Mouse (Mus musculus) forebrain, postnatal 0 days (tissue): ENCODE data around the gene Fam189a1. TPM values are rescaled to one million over a fixed set of nuclear protein-coding genes. Genes with fewer than 3 reads are reported as not detected.
A peak's percentile ranks its signal among the peaks of the same experiment; 100 is the strongest.

Source experiments
- ATAC-seq: fragments of 200-750 bp; cut with Nextera tagmentation; 2 replicates; pipeline ENCODE4 v1.8.0; 2017; ENCODE audit warnings: mild to moderate bottlenecking, moderate library complexity
- DNase-seq: peaks from one replicate; pipeline ENCODE4 v3.0.0-alpha.2; 2015
- H3K27ac ChIP-seq: fragments of 300-500 bp; sonication (generic); 2 replicates; pipeline ENCODE4 v1.5.1; 2014; ENCODE audit warnings: low read depth, mild to moderate bottlenecking, antibody characterized with exemption, low read length, moderate library complexity, mixed read lengths
- H3K27me3 ChIP-seq: fragments of 300-500 bp; sonication (generic); 2 replicates; pipeline ENCODE4 v1.6.1; 2014; ENCODE audit warnings: mild to moderate bottlenecking, low read length, mixed read lengths; ENCODE audit not compliant: insufficient read depth
- H3K36me3 ChIP-seq: fragments of 300-500 bp; sonication (generic); 2 replicates; pipeline ENCODE4 v1.6.1; 2014; ENCODE audit warnings: mild to moderate bottlenecking, moderate library complexity; ENCODE audit not compliant: insufficient read depth
- H3K4me1 ChIP-seq: fragments of 300-500 bp; sonication (generic); 2 replicates; pipeline ENCODE4 v1.6.1; 2014; ENCODE audit warnings: antibody characterized with exemption; ENCODE audit not compliant: insufficient read depth
- H3K4me2 ChIP-seq: fragments of 300-500 bp; sonication (generic); 2 replicates; pipeline ENCODE4 v1.6.1; 2014; ENCODE audit warnings: low read depth, mild to moderate bottlenecking, moderate library complexity
- H3K4me3 ChIP-seq: fragments of 300-500 bp; sonication (generic); 2 replicates; pipeline ENCODE4 v1.5.1; 2014; ENCODE audit warnings: low read depth, low read length, mixed read lengths
- H3K9ac ChIP-seq: fragments of 300-500 bp; sonication (generic); 2 replicates; pipeline ENCODE4 v1.6.1; 2014; ENCODE audit warnings: mild to moderate bottlenecking
- H3K9me3 ChIP-seq: fragments of 300-500 bp; sonication (generic); 2 replicates; pipeline ENCODE4 v1.6.1; 2016; ENCODE audit warnings: low read length
- CTCF ChIP-seq: sonication (generic); IDR thresholded peaks from 2 replicates; pipeline ENCODE4 v1.5.1; 2016; ENCODE audit warnings: antibody characterized with exemption, control low read depth, low read depth
- WGBS: fragments of 180-500 bp; shearing (Covaris S2); extraction: QIAGEN DNeasy Blood & Tissue Kit; methylation state at CpG from one replicate; pipeline ENCODE4 v1.1.7; 2014; 5-methylcytosine and 5-hydroxymethylcytosine counted together
- polyA plus RNA-seq: library from polyadenylated mRNA; unstranded; fragments of >200 nt; fragmentation: Nextera tagmentation; extraction: Ambion mirVana; gene quantifications from 2 replicates; pipeline ENCODE4 v1.2.1, GENCODE M21; 2015
- total RNA-seq: library from RNA; depleted of rRNA; stranded (reverse); fragments of >200 nt; gene quantifications from 2 replicates; pipeline ENCODE4 v1.2.3, GENCODE M21; 2014

The Fam189a1 gene
- total and polyA plus RNA-seq, 2 experiments from 2014 or later = 15.2 to 20.8 TPM

DNA sequence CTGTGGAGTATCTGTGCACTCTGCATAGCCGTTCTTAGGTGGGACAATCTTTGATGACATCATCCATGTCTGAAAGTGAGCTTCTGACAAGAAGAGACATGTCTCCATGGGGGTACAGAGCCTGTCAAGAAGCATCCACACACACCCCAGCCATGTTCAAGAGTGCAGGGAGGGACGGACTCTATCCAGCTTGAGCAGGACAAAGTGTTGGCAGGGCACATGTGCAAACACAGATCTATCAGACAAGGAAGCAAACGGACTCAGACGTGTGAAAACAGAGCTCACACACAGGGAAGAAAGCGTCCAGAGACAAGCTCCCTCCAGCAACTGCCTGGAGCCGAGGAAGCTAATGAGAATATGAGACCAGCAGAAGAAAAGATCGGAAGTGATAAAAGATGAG is 239.7 kb downstream of the Fam189a1 start:
- H3K9ac ChIP-seq = no peak overlapping the region
- ATAC-seq = peak; percentile 69
- TF ChIP-seq CTCF = no peak
- no peaks in the 10 kb centered on the region for H3K9me3 ChIP-seq
- H3K4me1 ChIP-seq = no peaks in the 10 kb centered on the region; the same call in 1 of the 2 replicates
- H3K27ac ChIP-seq = no peak overlapping the region
- no peaks in the 10 kb centered on the region for H3K27me3 ChIP-seq
- no peaks in the 10 kb centered on the region for H3K36me3 ChIP-seq
- H3K4me3 ChIP-seq = no peak overlapping the region
- no peak overlapping the region for H3K4me2 ChIP-seq
- WGBS = 36% methylated on average over 7 of the region's 7 CpGs
- DNase-seq = peak; percentile 26

DNA sequence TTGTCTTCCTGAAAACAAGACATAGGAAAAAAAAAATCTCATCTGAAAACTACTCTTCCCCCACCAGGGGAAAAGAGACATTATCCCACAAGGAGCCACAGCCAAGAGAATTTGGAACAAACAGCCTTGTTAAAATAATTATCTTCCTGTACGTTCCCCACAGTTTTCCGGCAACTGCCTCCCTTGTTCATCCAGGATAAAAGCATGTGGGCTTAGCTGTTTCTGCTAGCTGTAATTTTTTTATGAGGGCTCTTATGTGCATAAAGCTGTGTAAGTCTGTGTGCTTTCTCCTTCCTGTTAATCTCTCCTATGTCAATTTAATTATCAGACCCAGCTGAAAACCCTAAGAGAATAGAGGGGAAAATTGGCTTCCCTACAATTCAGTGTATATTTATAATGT is 241.2 kb downstream of the Fam189a1 start:
- no peak for TF ChIP-seq CTCF
- no peaks in the 10 kb centered on the region; the same call in 1 of the 2 replicates for H3K4me1 ChIP-seq
- peak; percentile 48 for ATAC-seq
- H3K4me2 ChIP-seq = no peak overlapping the region
- no peaks in the 10 kb centered on the region for H3K27me3 ChIP-seq
- DNase-seq = peak; percentile 59
- H3K9me3 ChIP-seq = no peaks in the 10 kb centered on the region
- no peak overlapping the region for H3K9ac ChIP-seq
- no peak overlapping the region for H3K4me3 ChIP-seq
- WGBS = 20% methylated on average over 2 of the region's 2 CpGs
- peak overlapping the region; percentile 57 for H3K27ac ChIP-seq
- no peaks in the 10 kb centered on the region for H3K36me3 ChIP-seq

DNA sequence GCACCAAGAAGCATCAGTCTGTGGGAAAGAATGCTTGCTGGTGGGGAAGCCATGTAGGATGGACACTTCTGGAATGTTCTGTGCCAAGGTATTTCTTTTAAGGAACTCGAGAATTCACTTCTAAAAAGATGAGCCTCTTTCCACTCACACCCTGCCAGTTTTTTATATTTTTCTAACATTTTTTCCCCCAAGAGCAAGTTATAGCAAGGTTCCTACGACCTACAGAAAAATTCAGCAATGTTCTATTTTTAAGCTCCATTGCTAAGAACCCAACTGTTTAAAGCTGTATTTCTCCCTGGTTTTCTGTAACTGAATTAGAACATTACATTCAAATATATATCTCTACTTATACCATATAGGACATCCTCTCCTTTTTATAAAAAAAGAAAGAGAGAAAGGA is 244.4 kb downstream of the Fam189a1 start:
- WGBS = 68% methylated on average over 2 of the region's 2 CpGs
- H3K27ac ChIP-seq = no peak overlapping the region
- ATAC-seq (no peak), DNase-seq (no peak)
- H3K4me1 ChIP-seq = no peaks in the 10 kb centered on the region; the same call in 1 of the 2 replicates
- H3K4me2 ChIP-seq = no peak overlapping the region
- H3K9ac ChIP-seq = no peak overlapping the region
- H3K27me3 ChIP-seq = no peaks in the 10 kb centered on the region
- H3K36me3 ChIP-seq = no peaks in the 10 kb centered on the region
- no peak for TF ChIP-seq CTCF
- H3K9me3 ChIP-seq = no peaks in the 10 kb centered on the region
- H3K4me3 ChIP-seq = no peak overlapping the region

DNA sequence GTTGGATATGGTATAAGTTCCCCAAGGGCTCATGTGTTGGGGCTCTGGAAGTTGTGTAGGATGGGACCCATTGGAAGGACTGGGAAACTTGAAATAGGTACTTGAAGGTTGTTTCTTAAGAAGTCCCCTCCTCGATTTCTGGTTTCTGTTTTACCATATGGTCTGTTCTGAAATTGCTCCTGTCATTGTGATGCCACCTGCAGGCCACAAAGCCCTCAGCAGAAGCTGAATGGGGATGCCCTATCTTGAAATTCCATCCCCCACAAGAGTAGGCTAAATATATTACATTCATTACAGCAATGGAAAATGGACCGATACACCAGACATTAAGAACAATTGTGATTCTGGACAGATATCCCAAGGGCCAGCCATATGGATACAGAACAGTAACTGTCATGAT is 246.2 kb downstream of the Fam189a1 start:
- TF ChIP-seq CTCF = no peak
- H3K27me3 ChIP-seq = no peaks in the 10 kb centered on the region
- no peak for ATAC-seq
- H3K4me1 ChIP-seq = no peaks in the 10 kb centered on the region; the same call in 1 of the 2 replicates
- DNase-seq = no peak
- no peak overlapping the region for H3K4me3 ChIP-seq
- no peaks in the 10 kb centered on the region for H3K36me3 ChIP-seq
- 88% methylated on average over 2 of the region's 2 CpGs for WGBS
- H3K9me3 ChIP-seq = no peaks in the 10 kb centered on the region
- H3K27ac ChIP-seq = no peak overlapping the region
- H3K9ac ChIP-seq = no peak overlapping the region
- no peak overlapping the region for H3K4me2 ChIP-seq

DNA sequence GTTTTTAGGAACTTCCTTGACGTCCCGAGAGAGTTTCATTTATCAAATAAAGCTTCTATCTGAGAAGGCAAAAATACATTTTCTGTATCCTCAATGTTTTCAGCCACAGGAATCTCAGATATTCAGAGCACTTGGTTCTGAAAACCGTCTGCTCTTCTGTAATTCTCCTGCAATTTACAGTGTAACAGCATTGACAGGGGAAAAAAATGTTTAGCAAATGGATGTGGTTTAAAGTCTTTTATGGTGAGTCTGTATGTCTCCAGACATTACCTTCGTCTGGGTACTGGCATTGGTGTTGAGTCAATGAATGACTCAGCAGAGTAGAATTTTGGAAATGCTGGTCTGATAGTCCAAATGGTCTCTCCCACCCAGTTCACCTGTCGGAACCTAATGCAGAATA is 249.4 kb downstream of the Fam189a1 start:
- no peaks in the 10 kb centered on the region for H3K4me1 ChIP-seq
- DNase-seq (no peak), ATAC-seq (no peak)
- 77% methylated on average over 5 of the region's 5 CpGs for WGBS
- H3K4me3 ChIP-seq = no peak overlapping the region
- TF ChIP-seq CTCF = no peak
- no peak overlapping the region for H3K9ac ChIP-seq
- H3K27me3 ChIP-seq = no peaks in the 10 kb centered on the region
- H3K27ac ChIP-seq = no peak overlapping the region
- H3K4me2 ChIP-seq = no peak overlapping the region
- no peaks in the 10 kb centered on the region for H3K36me3 ChIP-seq
- H3K9me3 ChIP-seq = no peaks in the 10 kb centered on the region

DNA sequence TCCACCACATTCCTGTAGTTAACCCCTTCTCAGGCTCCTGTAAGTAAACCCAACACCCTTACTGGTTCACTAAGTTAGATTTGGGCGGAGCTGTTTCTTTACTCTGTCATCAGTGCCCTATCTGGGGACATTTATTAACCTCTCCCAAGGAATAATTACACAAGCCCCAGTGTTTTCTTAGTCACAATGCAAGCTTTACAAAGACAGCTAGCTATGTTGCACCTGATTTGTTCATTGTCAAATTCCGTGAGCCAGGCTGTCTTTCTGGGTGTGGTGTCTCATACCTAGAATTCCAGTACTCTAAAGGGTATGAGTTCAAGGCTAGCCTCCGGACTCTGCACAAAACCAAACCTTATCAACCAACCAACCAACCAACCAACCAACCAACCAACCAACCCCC is 250.9 kb downstream of the Fam189a1 start:
- H3K4me1 ChIP-seq = no peaks in the 10 kb centered on the region

DNA sequence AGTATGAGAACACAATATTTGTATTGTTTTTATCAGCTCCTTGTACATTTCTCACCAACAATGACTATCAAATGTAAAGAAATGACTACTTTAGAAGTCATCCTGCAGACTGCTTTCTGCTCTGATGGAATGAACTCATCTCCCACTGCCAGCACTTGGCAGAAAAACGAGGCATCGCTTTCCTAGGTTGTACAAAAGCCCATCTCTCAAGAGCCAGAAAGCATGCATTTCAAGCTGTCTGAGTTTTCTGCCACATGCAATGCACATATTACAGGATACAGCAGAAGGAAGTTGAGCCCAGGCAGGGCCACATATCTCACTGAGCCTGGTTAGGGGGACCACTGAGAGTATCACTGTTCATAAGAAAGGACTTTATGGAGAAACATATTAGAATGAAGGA is 256.1 kb downstream of the Fam189a1 start:
- DNase-seq (peak; percentile 73), ATAC-seq (peak; percentile 65)
- no peaks in the 10 kb centered on the region for H3K9me3 ChIP-seq
- no peak overlapping the region for H3K4me2 ChIP-seq
- no peaks in the 10 kb centered on the region for H3K36me3 ChIP-seq
- H3K4me1 ChIP-seq = peaks cover 6% of the 10 kb centered on the region; the same call in 1 of the 2 replicates
- H3K4me3 ChIP-seq = no peak overlapping the region
- H3K27ac ChIP-seq = no peak overlapping the region
- 59% methylated on average over 2 of the region's 2 CpGs for WGBS
- H3K27me3 ChIP-seq = no peaks in the 10 kb centered on the region
- no peak overlapping the region for H3K9ac ChIP-seq
- TF ChIP-seq CTCF = no peak

More for the DNA sequence above, 250.9 kb downstream of the Fam189a1 start:
- no peak overlapping the region for H3K4me2 ChIP-seq
- no peak for TF ChIP-seq CTCF
- H3K9me3 ChIP-seq = no peaks in the 10 kb centered on the region
- DNase-seq (no peak), ATAC-seq (no peak)
- WGBS = 91% methylated on average over 3 of the region's 3 CpGs
- H3K36me3 ChIP-seq = no peaks in the 10 kb centered on the region
- H3K27ac ChIP-seq = no peak overlapping the region
- no peaks in the 10 kb centered on the region for H3K27me3 ChIP-seq
- no peak overlapping the region for H3K4me3 ChIP-seq
- H3K9ac ChIP-seq = no peak overlapping the region
